Mouse (Mus musculus) CD8-positive naive resting alpha-beta T cell, adult 2 months (primary cell): Measurements from ENCODE around the gene Zfp790.
"Not testable (repeated sequence)": the region's sequence is repeated elsewhere in the genome, so short reads cannot be mapped to it uniquely, and the experiment has no call there.

Experiments used
- DNase-seq, 2 experiments: peaks; one replicate each; pipeline ENCODE4 v3.0.0; 2022; ENCODE audit warnings: low read depth in 2 of 2, low spot score in 2 of 2

Zfp790 gene

DNA sequence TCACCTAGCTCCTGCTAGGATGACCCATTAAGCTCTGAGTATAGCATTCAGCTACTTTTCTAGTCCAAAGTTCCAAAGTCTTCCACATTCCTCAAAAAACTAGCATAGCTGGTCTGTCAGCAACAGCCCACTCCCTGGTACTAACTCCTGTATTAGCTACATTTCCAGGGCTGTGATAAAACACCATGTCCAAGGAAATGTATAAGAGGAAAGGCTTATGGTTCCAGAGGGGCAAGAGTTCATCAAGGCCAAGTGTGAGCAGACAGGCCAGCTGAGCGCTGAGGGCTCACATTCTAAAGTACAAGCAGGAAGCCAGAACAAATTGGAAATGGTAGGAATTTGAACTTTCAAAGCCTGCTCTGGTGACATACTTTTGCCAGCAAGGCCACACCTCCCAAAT is 26.2 kb downstream of the Zfp790 start:
- no peak for DNase-seq

DNA sequence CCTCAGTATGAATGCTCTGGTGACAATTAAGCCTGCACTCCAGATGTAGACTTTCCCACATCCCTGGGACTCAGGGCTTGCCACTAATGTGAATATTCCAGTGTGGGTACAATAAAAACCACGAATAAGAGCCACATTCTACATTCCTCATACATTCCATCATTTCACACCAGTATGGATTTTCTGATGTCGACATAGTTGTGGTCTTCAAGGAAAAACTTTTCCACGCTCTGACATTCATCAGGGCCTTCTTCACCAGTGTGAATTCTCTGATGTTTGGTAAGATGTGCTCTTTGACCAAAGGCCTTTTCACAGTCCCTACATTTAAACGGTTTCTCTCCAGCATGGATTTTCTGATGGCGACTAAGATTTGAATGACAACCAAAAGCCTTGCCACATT is 28.7 kb downstream of the Zfp790 start:
- DNase-seq, result no peak

DNA sequence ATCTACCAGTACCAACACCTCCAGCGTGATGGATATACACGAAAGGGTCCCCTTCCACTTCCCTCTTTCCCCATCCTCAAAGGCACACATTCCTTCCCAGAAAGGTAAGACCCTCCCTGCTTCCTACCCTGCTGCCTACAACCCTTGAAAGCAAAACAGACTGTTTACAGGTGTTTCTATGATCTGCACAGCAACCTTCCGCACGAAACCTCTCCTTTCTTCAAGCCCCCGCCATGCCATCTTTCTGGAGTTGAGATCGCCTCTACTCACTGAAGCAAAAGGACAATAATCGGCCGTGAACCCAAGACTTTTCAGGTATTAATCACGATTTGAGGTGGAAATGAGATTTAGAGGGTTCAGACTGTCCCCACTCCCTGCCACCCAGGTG is 36.9 kb downstream of the Zfp790 start:
- no peak for DNase-seq

DNA sequence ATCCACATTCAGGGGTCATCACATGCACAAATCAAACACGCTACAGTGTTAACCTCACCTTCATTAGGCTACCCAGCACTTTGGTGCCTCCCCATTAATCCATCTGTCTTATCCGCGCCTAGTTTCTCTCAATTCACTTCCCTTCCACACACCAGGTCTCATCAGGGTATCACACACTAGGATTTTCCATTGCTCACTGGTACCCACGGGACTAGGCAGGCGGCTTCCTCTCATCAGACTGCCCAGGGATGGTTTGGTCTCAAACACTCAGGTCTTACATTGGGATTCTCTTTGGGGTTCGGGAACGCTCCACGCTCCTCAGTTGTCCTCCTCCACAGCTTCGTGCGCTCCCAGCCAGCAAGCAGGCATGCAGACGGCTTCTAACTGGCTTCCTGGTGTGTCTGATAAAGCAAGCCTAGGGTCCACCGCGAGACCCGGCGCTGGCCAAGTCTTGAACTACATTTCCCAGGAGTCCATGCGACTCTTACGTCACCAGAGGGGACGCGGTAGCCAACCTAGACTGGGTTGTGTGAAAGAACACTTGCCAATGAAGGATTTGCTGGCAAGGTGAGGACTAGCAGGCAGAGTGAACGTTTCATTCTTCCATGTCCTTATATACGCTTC is 37.4 kb downstream of the Zfp790 start, which contains the start of gene Zfp940:
Gene Zfp940, minus strand, starts transcription at position 451 of the 624 bp plus-strand sequence.
- DNase-seq, result peak; percentile 70 to 81

DNA sequence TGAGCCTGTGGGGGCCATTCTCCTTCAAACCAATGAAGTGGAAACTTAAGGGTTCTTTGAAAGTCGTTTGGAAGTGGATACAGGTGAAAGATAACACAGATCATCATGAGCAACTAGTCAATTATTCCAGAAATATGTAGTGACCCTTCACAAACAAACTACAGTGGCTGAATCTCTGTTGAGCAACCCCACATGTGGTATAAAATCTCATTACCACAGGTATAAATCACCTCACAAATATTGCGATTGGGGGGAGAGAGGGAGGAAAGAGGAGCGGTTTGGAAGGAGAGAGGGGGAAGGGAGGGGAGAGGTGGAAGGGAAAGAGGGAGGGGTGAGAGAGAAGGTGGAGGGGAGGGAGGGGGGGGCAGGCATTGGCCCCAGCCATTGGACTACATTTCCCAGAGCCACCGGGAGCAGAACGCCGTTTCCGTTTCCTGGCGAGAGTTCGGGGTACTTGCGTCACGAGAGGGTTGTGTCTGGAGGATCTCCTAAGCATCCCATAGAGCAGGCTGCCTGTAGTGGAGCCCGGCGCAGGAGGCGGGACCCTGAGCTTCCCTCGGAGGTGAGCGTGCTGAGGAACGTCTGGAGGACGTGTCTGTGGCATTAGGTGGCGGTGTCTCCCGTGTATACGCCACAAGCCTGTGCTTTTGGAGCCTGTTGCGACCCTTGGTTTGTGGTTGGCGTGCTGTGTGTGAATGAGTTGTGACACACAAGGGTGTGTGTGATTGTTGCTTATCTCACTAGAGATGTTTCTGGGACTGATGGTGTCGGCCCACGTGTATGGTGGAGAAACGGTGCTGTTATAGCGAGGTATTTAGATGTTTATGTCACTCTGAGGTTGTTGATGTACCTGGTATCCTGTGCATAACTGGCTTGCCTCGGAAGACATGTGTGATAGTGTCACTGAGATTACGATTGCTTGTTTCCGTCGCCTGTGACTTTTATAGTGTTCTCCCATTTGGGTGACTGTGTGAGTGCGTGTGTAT is 43.9 kb downstream of the Zfp790 start, which contains the start of gene Zfp420:
Gene Zfp420, plus strand, starts transcription at position 448 of the 986 bp plus-strand sequence.
- peak; percentile 73 to 77 for DNase-seq

DNA sequence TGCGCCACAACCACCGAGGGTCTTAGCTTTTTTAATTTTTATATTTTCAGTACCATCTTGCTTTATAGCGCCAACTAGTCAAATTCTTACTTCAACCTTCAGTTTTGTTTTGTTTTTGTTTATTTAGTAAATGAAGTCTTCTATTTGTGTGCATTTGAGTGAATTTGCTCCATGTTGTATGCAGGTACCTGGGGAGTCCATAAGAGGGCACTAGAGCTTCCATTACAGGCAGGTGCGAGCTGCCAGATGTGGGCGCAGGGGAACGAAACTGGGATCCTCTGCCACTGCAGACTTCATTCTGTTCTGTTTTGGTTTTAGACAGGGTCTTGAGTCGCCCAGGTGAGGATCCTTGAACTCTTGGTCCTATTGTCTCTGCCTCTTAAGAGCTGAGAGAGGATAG is 45.7 kb downstream of the Zfp790 start:
- no peak for DNase-seq

DNA sequence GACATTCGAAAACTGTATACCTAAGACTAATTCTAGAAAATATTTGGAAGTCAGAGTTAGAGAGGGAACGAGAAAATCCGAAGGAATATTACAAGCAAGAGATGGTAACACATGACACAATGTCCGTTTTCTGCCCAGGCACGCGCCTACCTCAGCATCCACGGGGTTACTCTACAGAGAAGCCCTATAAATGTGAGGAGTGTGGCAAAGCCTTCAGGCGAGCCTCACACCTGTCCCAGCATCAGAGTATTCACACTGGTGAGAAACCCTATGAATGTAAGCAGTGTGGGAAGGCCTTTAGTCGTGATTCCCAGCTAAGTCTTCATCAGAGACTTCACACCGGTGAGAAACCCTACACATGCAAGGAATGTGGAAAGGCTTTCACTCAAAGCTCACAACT is 58.3 kb downstream of the Zfp790 start:
- no peak for DNase-seq

DNA sequence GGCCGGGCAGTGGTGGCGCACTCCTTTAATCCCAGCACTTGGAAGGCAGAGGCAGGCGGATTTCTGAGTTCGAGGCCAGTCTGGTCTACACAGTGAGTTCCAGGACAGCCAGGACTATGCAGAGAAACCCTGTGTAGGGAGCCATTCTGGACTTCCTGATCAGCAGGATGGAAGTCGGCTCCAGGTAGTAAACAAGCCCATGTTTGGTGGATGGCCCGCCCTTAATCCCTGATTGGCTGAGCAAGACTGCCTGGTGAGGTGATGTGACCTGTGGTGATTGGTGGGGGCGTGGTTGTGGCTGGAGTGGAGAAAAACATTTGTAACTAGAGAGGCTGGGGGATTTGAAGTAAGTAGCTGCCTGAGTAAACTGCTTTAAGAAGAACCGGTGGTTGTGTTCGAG is 61.6 kb downstream of the Zfp790 start:
- DNase-seq, result not testable (repeated sequence)

DNA sequence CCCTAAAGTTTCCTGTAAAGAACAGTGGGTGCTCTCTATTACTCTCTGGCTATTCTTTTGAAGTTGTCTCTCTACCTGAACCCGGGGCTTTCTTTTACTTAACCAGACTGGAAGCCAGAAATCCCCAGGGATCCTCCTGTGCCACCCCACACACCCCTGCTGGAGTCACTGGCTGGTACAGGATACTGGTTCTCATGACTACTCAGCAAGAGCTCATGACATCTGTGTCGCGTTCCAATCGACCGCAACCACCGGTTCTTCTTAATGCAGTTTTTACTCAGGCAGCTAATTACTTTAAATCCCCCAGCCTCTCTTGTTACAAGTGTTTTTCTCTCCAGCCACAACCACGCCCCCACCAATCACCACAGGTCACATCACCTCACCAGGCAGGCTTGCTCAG is 64.1 kb downstream of the Zfp790 start:
- no peak for DNase-seq
